Mouse (Mus musculus): ENCODE measurements around the gene Nprl2. TPM values are rescaled to one million over a fixed set of nuclear protein-coding genes. Genes with fewer than 3 reads are reported as not detected.

The Nprl2 gene
- total and polyA plus RNA-seq, 3 experiments: 23.2 to 30.2 TPM; not detected in 1

DNA sequence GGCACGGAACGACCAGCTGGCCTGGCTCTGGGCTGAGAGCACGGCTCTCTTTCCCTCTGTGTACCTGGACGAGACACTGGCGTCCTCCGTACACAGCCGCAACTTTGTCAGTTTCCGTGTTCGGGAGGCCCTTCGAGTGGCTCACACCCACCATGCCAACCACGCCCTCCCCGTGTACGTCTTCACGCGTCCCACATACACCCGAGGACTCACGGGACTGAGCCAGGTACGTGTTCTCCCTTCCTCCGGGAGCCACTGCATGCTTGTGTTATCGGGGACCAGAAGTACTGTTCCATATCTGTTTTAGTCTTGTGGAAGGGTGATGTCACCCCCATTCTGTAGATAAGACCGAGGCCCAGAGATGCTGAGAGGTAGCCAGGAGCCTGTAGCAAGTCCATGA, 28.8 kb downstream of the Nprl2 start (continued):
- TF ChIP-seq MAFK (IDR thresholded peaks at IDR 0.05; ENCODE audit: borderline replicate concordance, low read depth, low read length) (no peak), ETS1 (IDR thresholded peaks at IDR 0.05; ENCODE audit: low read depth, low read length) (peak; percentile 92), NRF1 (IDR thresholded peaks at IDR 0.05; ENCODE audit: insufficient read depth, low read depth, low read length, poor library complexity, severe bottlenecking) (no peak; the same call in 1 of the 2 replicates), CHD2 (IDR thresholded peaks at IDR 0.05; ENCODE audit: low read length) (no peak), USF2 (IDR thresholded peaks at IDR 0.05; ENCODE audit: borderline replicate concordance in 1 of 2, insufficient read depth in 1 of 2, low read depth in 1 of 2, low read length in 2 of 2) (no peak), ZMIZ1 (IDR thresholded peaks at IDR 0.05; ENCODE audit: low read depth, low read length) (no peak), CHD1 (IDR thresholded peaks at IDR 0.05; ENCODE audit: low read depth, low read length) (no peak), MAX (IDR thresholded peaks at IDR 0.05; ENCODE audit: low read length) (peak; percentile 61; the same call in 1 of the 2 replicates), TBP (IDR thresholded peaks at IDR 0.05; ENCODE audit: low read depth, low read length) (no peak), TAL1 (IDR thresholded peaks at IDR 0.05; ENCODE audit: low read length) (peak; percentile 53), EP300 (IDR thresholded peaks at IDR 0.05; ENCODE audit: low read depth in 1 of 2, low read length in 2 of 2) (peak; percentile 77 to 83), MYC (IDR thresholded peaks at IDR 0.05; ENCODE audit: low read depth, low read length) (0 out of 2 replicates have a peak, but pooled peaks have one; percentile 63), MXI1 (IDR thresholded peaks at IDR 0.05; ENCODE audit: low read depth, low read length) (peak; percentile 36; the same call in 1 of the 2 replicates), MAZ (IDR thresholded peaks at IDR 0.05; ENCODE audit: low read depth, low read length) (no peak), MEF2A (IDR thresholded peaks at IDR 0.05; ENCODE audit: extremely low read depth, insufficient replicate concordance, low read depth, low read length, poor library complexity, severe bottlenecking) (no peak), GATA1 (IDR thresholded peaks at IDR 0.05; ENCODE audit: low read depth, low read length) (peak; percentile 88), ZNF384 (IDR thresholded peaks at IDR 0.05; ENCODE audit: low read depth, low read length) (no peak), JUND (IDR thresholded peaks at IDR 0.05; ENCODE audit: low read depth, low read length) (peak; percentile 68; the same call in 1 of the 2 replicates), POLR2AphosphoS5 (IDR thresholded peaks at IDR 0.05; ENCODE audit: borderline replicate concordance, low read depth, low read length) (no peak), MYB (IDR thresholded peaks at IDR 0.05; ENCODE audit: low read depth, low read length) (no peak)

GRCm38 (mm10) chr9:107571534-107572326, 29.7 kb downstream of the Nprl2 start:
- TF ChIP-seq MAX (IDR thresholded peaks at IDR 0.05; ENCODE audit: low read length) (no peak), GATA1 (IDR thresholded peaks at IDR 0.05; ENCODE audit: low read depth, low read length) (peak; percentile 46; the same call in 1 of the 2 replicates), RCOR1 (IDR thresholded peaks at IDR 0.05; ENCODE audit: low read depth, low read length) (0 out of 2 replicates have a peak, but pooled peaks have one; percentile 28), MAZ (IDR thresholded peaks at IDR 0.05; ENCODE audit: low read depth, low read length) (0 out of 2 replicates have a peak, but pooled peaks have one; percentile 51), EP300 (IDR thresholded peaks at IDR 0.05; ENCODE audit: low read depth in 1 of 2, low read length in 2 of 2) (peak; percentile 45 to 71; a peak in 3 of 4 replicates), POLR2A (IDR thresholded peaks at IDR 0.05; ENCODE audit: control insufficient read depth in 1 of 2, insufficient read depth in 1 of 2, low read depth in 1 of 2, low read length in 2 of 2, poor library complexity in 1 of 2) (no peak), TBP (IDR thresholded peaks at IDR 0.05; ENCODE audit: low read depth, low read length) (no peak), USF1 (IDR thresholded peaks at IDR 0.05; ENCODE audit: low read depth, low read length) (no peak), BHLHE40 (IDR thresholded peaks at IDR 0.05; ENCODE audit: borderline replicate concordance, low read depth, low read length) (0 out of 2 replicates have a peak, but pooled peaks have one; percentile 7), HCFC1 (IDR thresholded peaks at IDR 0.05; ENCODE audit: low read depth, low read length) (peak; percentile 49), ETS1 (IDR thresholded peaks at IDR 0.05; ENCODE audit: low read depth, low read length) (peak; percentile 98)
- Histone ChIP-seq H3K36me3 (ENCODE audit: control insufficient read depth in 1 of 2, insufficient read depth in 2 of 2, low read length in 2 of 2) (peaks cover 0 to 30% of the 10 kb centered on the region in 2 experiments; a peak in 2 of 4 replicates), H3K27me3 (ENCODE audit: control insufficient read depth in 1 of 2, insufficient read depth in 2 of 2, low read length in 2 of 2) (no peaks in the 10 kb centered on the region), H3K79me2 (ENCODE audit: control insufficient read depth, insufficient read depth, low read length, poor library complexity) (peaks cover 14% of the 10 kb centered on the region), H3K4me1 (ENCODE audit: control insufficient read depth in 1 of 2, insufficient read depth in 2 of 2, low read length in 2 of 2) (peaks cover 9 to 47% of the 10 kb centered on the region in 2 experiments), H3K4me3 (ENCODE audit: control insufficient read depth in 1 of 2, insufficient read depth in 1 of 2, low read depth in 2 of 2, low read length in 2 of 2) (no peak overlapping the region), H3K27ac (ENCODE audit: control insufficient read depth, low read depth, low read length) (peak overlapping the region; percentile 58), H3K9ac (ENCODE audit: control insufficient read depth, low read depth, low read length, poor library complexity, severe bottlenecking) (peak overlapping the region; percentile 18; the same call in 1 of the 2 replicates), H3K9me3 (replicated peaks; ENCODE audit: insufficient read depth, low read length) (no peaks in the 10 kb centered on the region)
- DNase-seq (ENCODE audit: low read depth, low spot score): peak; percentile 54

Measured in MEL (cell line).